Mouse (Mus musculus): Measurements from ENCODE around the gene Jam2.

DNA sequence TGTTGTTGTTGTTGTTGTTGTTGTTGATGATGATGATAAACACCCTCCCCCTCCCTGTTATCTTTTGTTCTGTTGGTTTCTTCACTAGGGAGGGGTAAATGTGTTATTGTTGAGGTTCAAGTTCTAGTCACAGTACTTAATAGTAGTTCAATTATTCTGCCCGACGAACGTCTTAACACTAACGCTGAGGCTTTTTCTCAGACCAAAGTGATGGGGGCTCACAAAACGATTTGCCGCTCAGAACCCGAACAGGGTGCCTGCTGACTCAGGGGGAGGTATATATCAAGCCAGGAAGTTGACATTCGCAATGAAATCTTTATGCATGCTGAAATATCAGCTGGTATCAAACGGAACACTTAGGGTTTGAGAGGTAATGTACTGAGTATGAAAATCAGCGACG lies 1.4 kb downstream of the Jam2 start:
- TF ChIP-seq CTCF (conservative IDR thresholded peaks at IDR 0.05; ENCODE audit: insufficient read depth, insufficient read length, low read depth, low read length) (no peak), POLR2A (IDR thresholded peaks at IDR 0.05; ENCODE audit: low read depth, low read length) (no peak)
